Mouse (Mus musculus): ENCODE measurements around the gene Tcf12.

- TF ChIP-seq EP300 (IDR thresholded peaks at IDR 0.05; ENCODE audit: low read depth) (no peak), CTCF (IDR thresholded peaks at IDR 0.05; ENCODE audit: low read depth) (no peak)
Measured at GRCm38 (mm10) chr9:71826040-71826525, 285.6 kb downstream of the Tcf12 start.
